Mouse (Mus musculus) testis, adult 2 months (tissue): ENCODE measurements around the gene Gnao1.

Source experiments
- CTCF ChIP-seq: fragments of 200-500 bp; IDR thresholded peaks from 2 replicates; pipeline ENCODE4 v1.5.1; 2012; ENCODE audit warnings: low read depth, mild to moderate bottlenecking, inconsistent platforms, low read length, moderate library complexity; ENCODE audit not compliant: control insufficient read depth, insufficient read depth, insufficient replicate concordance
- POLR2A ChIP-seq: fragments of 200-500 bp; IDR thresholded peaks from 2 replicates; pipeline ENCODE4 v1.6.1; 2012; ENCODE audit warnings: low read depth, mild to moderate bottlenecking, inconsistent platforms, low read length, moderate library complexity; ENCODE audit not compliant: control insufficient read depth

DNA sequence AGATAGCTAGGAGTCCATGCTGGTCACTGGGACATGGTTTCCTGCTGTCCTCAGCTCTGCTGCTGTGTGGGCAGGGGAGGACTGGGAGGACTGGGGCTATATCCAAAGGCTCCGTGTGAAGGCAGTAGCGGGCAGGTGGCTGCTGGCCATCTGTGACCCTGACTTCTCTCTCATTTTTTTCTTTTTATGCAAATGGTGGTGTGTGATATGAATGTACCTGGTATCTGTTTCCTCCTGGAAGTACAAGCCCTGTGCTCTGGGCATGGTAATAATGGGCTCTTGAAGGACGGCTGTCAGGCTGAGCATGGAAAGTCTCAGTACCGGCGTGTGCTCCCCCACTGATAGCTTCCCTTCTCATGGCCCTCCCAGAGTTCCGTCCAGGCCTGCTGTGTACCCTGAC lies 151.1 kb downstream of the Gnao1 start:
- TF ChIP-seq CTCF (no peak), POLR2A (no peak)
